Mouse (Mus musculus) spleen, postnatal 36 days (tissue): ENCODE results near the gene Nrxn2.

ENCODE experiments used
- DNase-seq, 2 experiments: peaks; one replicate each; pipeline ENCODE4 v3.0.0; 2022; ENCODE audit warnings: low spot score in 2 of 2, mixed read lengths in 1 of 2

Gene Nrxn2

DNA sequence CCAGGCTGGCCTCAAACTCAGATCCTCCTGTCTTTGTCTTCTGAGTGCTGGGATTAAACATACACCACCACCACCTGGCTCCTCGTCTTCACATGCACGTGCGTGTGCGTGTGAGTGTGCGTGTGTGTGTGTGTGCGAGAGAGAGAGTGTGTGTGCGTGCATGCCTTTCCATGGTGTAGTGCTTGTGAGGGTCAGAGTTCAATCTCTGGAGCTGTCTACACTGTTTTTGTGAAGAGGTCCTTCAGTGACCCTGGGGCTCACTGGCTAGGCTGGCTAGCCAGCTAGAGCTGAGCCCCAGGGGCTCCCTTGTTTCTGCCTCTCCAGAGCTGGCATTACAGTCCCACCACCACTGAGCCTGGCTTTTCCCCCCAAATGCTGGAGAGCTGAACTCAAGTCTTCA, 123.0 kb downstream of the Nrxn2 start:
- no peak for DNase-seq

DNA sequence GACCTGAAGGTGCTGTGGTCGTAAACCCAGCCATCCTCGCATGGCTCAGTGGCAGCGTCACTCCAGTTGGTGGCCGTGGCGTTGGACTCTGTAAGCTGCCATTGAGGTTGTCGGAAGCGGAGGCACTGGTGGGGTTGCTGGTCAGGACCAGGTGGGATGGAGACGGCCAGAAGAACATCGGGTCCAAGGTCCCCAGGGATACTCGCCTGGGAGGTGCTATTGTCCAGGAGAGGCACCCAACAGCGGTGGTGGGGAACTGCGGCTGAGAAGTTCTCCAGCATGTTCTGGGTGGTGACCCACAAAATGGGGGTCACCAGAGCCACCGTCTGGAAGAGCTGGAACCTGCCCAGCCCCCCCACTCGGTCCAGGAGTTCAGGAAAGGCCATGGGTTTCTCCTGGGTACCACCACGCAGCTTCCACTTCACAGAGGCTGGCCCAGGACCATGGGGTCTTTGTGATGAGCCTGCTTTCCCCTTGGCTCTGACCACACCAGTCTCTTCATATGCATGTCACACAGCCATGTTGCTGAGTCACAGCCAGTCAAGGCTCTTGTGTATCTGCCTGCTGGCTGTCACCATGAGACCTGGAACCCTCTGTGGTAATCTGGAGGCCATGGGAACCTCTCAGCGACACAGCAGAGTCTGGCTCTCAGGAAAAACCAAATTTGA, 124.0 kb downstream of the Nrxn2 start, which contains the start of gene Slc22a12:
Slc22a12 (minus strand) TSS at position 666 of the 668 bp plus-strand sequence.
- DNase-seq, result no peak

DNA sequence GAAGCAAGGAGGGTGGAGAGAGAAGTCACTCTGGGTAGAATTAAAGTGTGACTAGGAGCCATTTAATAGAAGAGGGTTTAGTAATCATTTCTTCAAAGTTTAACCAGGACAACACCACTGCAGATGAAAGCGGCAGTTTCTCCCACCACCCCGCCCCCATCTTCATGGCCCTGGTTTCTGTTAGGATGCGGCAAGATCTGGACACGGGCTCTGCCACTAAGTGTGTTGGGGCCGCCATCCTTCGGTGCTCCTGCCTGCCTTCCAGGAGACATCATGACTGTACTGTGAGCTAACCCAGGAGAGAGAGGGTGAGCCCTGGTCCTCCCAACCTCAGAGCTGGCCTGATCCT, 124.5 kb downstream of the Nrxn2 start:
- no peak for DNase-seq

DNA sequence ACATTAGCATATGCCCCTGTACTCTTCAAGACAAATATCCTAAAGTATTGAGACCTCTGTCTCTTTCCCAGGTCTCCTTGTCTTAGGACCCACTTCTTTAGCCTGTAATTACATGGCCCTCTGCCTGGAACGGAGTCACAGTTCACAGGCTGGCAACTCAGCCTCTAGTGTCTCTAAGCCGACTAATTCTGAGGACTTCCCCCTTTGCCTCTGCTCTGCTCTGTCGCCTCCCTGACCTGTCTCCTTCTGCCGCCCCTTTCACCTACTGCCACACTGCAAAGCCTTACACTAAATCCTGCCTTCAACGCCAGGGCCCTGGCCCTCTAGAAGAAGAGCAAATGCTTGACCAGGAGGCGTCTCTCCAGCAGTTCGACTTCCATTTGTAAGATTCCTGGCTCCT, 125.0 kb downstream of the Nrxn2 start:
- DNase-seq, result peak; percentile 35 to 52

DNA sequence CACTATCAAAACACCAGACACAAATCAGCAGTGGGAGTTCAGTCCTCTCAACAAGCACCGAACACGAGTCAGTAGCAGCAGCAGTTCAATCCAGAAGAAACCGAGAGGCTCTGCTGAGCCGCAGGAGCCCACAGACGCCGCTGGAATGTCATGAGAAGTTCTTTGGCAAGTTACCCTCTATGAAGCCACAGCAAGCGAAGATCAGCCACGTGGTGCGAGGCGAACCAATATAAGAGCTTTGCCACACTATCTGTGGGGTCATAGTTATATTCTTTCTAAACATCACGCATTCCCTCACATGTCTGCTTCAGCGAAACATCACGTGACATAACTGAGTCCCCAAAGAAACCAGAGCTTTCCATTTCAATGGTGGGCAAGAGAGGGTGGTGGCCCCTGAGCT, 126.2 kb downstream of the Nrxn2 start:
- no peak for DNase-seq

DNA sequence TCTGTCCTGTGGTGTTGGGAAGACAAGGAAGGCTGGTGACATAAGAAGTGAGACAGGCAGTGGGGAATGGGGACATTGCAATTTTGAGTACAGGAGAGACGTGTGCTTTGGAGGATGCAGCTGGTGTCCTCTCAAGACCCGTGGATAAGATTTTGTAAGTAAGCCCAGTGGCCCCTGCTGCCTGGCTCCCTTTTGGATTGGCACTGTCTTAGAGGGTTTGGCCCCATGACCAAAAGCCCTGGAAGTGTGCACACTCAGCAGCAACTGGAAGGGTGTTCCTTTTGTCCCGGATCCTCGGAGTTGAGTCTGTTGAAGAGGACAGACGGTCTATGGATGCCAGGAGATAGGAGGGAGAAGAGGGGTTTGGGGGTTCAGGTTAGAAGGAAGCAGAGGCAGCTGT, 127.0 kb downstream of the Nrxn2 start:
- DNase-seq, result no peak

DNA sequence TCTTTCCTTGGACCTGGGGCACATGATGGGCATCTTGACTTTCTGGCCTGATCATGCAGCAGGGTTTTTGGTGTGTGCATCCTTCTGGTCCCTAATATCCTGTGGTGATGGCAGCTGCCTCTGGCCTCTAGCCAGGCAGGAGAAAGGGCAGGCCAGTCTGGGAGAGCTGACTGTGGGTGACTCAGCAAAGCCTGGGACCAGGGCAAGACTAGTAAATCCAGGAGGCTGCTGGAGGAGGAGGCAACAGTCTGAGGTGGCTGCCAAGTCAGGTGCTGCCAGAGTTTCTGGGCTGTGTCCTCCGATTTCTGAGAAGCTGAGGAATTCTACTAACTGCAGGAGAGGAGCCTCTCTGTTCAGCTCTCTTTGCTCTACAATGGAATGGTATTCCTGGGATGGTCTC, 127.6 kb downstream of the Nrxn2 start:
- no peak for DNase-seq

DNA sequence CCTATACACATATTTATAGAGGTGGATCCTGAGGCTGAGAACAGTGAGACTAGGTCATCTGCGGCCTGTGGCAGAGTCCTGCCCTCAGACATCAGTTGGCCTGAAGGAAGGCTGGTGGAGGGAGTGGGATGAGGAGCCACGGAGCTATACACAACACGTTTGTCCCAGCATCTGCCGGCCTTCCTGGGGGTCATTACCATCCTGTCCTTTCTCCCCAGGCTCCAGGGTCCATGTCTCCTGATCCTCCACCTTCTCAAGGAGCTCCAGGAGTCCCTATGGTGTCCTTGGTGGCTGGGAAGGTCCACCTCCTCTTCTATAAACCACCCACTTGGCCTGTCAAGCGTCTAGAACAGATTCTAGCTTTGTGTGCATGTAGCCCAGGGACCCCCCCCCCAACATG, 129.3 kb downstream of the Nrxn2 start:
- DNase-seq, result no peak

DNA sequence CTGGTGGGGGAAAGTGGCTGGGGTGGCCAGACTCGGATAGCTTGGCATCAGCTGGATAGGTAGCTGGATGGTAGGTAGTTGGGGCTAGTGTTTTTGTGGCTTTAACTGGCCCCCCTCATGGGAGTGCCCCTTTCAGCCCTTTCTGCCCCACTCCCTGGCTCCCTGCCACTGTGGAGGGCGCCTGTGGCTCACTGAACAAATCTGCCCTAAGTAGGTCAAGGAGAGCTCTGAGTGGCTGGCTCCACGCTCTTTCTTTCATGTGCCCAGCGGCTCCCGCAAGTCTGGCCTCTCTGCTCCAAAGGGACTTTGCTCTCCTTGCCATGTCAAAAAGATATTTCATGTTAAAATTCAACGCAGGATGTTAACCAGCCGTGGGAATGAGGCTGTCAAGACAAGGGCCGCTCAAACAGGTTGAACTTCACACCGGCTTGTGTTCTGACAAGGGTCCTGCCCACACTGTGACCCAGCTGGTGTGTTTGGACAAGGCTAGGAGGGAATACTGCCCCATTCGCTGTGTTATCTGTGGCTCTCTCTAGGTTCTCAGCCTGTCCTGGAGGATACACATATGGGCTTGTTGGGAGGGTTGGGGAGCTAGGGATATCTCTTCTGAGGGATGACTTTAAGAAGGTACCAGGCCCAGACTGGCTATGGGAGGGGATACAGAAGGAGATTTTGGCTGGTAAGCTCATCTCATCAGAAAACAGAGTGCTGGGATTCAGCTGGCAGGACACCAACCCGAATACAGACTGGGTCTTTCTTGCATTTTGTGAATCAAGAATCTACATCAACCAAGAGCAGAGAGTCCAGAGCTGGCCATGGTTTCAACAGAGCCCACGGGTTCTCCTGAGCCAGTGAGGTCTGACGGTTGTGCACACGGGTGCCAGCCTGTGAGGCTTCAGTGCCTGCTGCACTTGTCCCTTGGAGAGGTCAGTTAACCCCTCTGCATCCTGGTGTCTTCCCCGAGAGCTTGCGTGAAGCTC, 130.2 kb downstream of the Nrxn2 start:
- DNase-seq, result no peak

DNA sequence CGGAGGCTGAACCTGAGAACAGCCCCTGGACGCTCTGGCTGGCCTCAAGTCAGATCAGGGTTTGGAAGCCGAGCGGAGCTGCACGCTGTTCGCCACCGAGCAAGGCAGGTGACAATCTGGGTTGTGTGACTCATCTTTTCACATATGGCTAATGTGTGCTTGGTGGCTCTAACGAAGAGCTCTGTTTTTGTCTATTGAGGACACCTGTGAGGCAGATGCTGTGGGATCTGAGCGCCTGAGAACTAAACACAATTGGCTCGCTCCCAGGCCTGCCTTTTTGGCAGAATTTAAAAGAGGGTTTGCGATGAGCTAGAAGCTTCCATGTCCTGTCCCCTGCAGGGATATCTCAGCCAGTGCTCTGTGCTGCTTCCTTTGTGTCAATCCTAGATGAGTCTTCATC, 131.0 kb downstream of the Nrxn2 start:
- DNase-seq, result no peak

DNA sequence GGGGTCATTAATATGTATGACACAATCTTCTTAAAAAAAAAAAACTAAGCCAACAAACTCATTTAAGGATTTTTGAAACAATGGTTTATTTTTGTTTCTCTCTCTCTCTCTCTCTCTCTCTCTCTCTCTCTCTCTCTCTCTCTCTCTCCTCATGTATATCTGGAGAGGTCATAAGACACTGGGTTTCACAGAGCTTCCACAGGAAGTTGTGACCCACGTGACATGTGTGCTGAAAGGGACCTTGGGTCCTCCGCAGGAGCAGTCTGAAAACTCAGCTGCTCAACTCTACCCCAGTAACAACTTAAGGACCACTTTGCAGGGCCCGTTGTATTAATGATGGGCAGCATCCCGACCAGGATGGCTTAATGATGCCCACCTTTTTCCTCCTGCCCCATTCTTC, 132.7 kb downstream of the Nrxn2 start:
- DNase-seq, result no peak

DNA sequence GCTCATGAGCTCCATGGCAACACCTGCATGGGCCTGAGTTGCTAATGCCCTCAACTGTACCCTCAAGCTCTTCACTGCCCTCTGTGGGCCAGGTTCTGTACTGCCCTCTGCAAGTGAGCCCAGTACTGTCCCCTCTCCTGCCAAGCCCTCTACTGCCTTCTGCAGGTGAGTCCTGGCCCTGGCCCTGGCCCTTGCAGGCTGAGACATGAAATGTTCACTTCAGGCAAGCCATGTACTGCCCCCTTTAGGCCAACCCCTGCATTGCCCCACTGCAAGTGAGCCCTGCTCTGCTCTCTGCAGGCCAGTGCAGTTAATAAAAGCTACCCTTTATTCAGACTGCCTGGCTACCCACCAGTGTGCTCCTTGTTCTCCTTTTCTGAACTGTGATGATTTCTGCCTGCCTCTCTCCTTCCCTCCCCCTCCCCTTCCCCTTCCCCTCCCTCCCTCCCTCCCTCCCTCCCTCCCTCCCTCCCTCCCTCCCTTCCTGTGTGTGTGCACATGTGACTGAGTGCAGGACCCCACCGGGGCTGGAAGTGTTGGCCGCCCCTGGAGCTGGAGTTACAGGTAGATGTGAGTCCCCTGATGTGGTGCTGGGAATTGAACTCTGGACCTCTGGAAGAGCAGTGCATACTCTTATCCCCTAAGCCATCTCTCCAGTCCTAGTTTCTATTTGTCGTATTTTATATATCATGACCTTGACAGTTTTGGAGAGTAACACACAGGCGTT, 133.9 kb downstream of the Nrxn2 start:
- peak; percentile 78 to 81 for DNase-seq

DNA sequence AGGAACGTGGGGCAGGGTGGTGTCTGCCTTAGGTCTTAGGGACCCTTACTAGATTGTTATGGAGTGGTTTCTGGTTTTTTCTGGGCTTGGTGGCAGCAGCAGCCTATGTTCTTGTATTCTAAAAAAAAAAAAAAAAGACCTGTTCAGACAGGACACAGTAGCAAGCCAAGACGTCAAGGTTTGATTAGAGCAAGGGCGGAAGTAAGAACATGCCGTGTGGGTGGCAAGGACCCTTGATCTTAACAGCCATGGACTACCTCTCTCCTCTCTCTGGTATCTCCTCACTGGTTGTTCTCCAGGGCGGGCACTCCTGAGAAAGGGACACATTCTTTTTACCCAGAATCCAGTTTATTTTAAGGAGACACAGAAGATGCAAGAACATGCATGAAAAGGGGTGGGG, 134.6 kb downstream of the Nrxn2 start:
- DNase-seq, result no peak

DNA sequence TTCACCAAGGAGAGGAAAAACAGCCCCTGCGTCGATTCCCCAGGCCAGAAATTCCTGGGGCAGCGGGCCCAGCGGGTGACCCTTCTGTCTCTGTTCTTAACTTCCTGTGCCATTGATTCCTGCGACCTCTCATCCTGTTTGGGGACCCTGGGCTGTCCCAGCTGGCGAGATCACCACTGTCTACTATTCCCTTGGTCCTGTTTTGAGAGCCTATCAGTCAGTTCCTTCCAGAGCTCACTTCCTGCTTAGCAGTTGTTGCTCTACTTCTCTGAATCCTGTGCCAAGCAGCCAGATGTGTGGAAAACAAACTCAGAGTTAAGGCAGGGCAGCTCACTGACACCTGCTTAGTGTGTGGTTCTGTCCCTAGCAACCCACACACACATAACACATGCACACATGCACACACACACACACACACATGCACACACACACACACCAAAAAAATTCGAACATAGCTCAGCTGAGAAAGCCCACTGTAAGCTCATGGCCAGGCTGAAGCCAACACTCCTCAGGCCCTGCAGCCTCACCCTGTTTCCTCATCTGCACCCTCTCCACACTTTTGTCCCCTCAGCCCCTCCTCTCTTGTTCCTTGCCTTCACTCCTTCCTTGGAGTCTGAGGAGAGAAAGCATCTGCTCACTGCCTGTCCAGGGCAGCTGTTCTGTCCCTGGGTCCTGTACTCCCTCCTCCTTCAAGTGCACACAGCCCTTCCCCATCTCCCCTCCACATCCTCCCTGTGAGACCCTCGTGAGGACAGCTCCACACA, 135.5 kb downstream of the Nrxn2 start:
- no peak for DNase-seq

DNA sequence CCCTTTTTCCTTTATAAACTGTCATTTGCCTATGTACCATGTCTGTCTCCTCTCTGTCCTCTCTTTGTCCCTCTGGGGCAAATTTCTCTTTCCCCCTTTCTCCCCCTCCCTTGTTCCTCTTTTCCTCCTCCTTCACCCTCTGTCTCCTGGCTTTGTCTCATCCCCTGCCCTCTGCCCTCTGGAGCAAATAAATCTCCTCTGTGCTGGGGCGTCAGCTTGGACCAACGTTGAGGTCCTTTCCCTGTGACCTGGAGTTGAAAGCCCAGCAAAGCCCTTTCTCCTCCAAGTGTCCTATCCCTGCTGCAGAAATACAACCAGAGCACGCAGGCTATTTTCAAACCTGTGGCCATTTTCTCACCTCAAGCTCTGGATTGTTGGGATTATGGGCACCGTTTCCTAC, 141.0 kb downstream of the Nrxn2 start:
- DNase-seq, result no peak

DNA sequence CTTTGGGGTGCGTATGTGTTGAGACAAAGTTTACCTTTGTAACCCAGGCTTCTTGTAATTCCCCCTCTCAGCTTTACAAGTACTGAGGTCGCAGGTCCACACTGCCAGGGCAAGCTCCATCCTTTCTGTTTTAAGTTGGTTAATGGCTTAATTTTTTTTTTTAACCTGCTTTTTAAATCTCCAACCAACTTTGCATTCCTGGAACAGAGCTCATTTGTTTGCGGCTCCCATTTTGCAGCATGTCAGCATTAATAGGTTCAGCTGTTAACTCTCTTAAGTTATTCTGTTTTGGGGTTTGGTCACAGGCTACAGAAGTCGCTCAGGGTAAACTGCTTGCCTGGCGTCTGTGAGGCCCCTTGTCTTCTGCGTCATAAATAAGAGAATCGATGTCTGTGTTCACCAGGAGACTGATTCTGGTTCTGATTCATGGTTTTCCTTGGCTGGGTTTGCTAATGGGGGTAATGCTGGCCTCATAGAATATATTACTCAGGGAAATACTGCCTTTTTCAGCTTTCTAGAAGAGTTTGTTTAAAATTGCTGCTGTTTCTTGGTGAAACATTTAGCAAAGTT, 141.8 kb downstream of the Nrxn2 start:
- DNase-seq, result no peak

DNA sequence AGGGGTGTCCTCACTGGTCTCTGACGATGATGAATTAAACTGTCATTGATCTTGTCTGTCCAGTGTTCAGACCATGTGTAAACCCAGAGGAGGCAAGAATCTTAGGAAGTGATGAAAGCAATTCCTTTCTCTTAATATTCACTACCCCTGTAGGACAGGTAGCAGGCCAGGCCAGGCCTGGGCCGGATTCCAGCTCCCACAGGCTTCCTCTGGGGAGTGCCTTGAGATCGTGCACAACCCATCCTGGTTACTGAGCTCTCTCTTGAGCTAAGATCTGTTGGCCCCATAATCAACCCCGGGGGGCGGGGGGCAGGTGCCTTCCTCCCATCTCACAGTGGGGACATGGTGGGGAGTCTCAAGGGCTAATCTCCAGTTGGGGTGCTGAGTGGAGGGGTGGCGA, 146.6 kb downstream of the Nrxn2 start:
- no peak for DNase-seq

DNA sequence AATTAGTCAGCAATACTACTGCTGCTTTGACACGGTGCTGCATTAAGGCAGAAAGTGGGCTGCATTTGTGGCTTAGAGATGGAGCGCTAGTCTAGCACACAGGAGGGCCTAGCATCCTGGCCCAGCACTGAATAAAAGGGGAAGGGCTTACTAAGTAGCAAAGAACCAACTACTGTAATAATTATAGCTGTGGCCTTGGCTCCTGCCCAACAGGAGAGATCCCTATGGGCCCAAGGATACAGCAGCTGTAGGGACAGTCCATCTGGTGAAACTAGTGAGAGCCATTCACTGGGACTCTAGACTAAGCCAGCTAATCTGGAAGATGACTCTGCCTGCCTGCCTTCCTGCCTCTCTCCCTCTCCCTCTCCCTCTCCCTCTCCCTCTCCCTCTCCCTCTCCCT, 147.9 kb downstream of the Nrxn2 start:
- no peak for DNase-seq

DNA sequence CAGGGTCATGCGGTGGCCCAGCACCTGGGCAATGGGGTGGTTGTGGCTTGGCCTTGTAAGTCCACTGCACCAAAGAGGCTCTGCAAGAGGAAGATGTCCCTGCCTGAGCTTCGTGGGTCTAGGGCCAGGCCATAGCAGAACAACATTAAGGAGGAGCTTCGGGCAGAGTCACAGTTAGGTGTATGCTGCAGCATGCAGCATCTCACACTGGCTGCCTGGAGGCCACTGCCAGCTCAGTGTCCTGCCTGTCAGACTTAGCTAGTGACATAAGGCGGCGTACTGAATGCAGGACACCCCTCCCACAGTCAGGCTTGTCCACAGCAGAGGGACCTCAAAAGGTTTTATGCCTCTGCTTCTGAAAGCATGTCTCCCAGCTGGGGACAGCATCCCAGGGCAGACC, 150.5 kb downstream of the Nrxn2 start:
- DNase-seq, result no peak

DNA sequence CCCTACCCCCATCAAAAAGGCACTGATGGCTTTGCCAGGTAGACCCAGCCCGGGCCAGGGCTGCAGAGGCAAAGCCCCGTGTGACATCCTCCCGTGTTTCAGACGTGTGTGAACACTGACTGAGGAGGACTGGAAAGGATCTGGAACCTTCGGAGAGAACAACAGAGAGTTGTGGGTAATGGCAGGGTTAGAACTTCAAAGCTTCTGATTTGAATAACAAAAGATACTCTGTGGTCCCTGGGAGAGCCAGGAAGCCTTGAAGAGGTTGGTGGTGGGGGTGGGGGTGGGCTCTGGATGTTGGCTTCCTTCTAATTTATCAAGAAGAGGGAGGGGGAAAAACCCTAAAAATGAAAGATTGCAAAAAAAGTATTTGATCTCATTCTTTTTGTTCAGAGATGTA, 151.0 kb downstream of the Nrxn2 start:
- DNase-seq, result no peak

DNA sequence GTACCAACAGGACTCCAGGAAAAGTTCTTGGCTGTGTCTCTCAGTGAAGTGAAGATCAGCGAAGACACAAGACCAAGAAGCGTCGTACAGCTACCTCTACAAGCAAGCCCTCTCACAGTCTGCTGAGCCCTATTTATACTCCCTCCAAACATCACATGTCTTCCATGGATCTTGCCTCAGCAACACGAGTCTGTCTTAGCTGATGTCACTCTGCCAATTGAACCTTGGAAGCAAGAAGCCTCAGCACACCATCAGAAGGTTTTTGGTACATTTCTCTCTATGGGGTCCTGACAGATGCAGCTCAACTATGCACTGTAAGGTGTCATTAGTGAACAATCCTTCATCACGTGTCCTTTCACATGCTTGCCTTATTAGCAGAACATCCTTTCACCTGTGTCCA, 152.9 kb downstream of the Nrxn2 start:
- no peak for DNase-seq
